Mouse (Mus musculus) C2C12 (cell line): ENCODE data around the gene Abhd6.

Experiments used
- CEBPB ChIP-seq: IDR thresholded peaks from one replicate; pipeline ENCODE4 v1.6.1; 2011; ENCODE audit warnings: low read depth, mild to moderate bottlenecking, control low read depth, moderate library complexity
- CTCF ChIP-seq: IDR thresholded peaks from one replicate; pipeline ENCODE4 v1.5.1; 2011; ENCODE audit not compliant: control insufficient read depth, insufficient read depth, insufficient read length
- FOSL1 ChIP-seq: IDR thresholded peaks from one replicate; pipeline ENCODE4 v1.8.0; 2011; ENCODE audit warnings: mild to moderate bottlenecking, low read length; ENCODE audit not compliant: poor library complexity, insufficient read depth, severe bottlenecking
- MAX ChIP-seq: IDR thresholded peaks from one replicate; pipeline ENCODE4 v1.6.1; 2011; ENCODE audit warnings: mild to moderate bottlenecking, control low read depth
- MYOD1 ChIP-seq: IDR thresholded peaks from one replicate; pipeline ENCODE4 v1.6.1; 2011; ENCODE audit warnings: low read depth; ENCODE audit not compliant: control insufficient read depth, insufficient read length
- MYOG ChIP-seq: IDR thresholded peaks from one replicate; pipeline ENCODE4 v1.6.1; 2011; ENCODE audit not compliant: control insufficient read depth, insufficient read length; ENCODE audit errors: extremely low read depth
- USF1 ChIP-seq: IDR thresholded peaks from one replicate; pipeline ENCODE4 v1.6.1; 2011; ENCODE audit warnings: low read depth, mild to moderate bottlenecking, control low read depth, moderate library complexity

- TF ChIP-seq CTCF (no peak), CEBPB (no peak), MAX (no peak), USF1 (no peak), FOSL1 (no peak), MYOG (no peak), MYOD1 (no peak)
These were observed 25.4 kb downstream of the Abhd6 start for GRCm38 (mm10) chr14:8028086-8028485.
